Mouse (Mus musculus): Measurements from ENCODE around the gene Gm21732. TPM values are rescaled to one million over a fixed set of nuclear protein-coding genes. Genes with fewer than 3 reads are reported as not detected.
"Not testable (repeated sequence)": the region's sequence is repeated elsewhere in the genome, so short reads cannot be mapped to it uniquely, and the experiment has no call there.

Gene Gm21732
- not detected in 2 replicates for polyA plus RNA-seq (2012; rRNA removed)

DNA sequence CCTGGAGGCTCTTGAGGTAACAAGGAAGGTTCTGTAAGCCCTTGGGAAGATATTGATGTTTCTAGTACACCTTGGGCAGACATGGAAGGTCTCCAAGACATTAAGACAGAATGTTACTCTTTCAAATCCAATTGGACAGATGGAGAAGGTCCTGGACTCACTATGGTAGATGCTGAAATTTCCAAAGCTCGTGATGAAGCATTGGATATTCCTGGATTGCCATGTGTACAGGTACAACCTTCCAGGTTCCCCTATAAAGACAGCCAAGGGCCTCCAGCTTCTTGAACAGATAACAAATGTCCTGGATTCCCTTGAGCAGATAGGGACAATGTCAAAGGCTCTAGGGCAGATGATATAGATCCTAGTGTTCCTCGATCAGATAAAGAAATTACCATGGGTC, at the start of gene Gm21732:
Gene Gm21732, minus strand, starts transcription at position 101 of the 400 bp plus-strand sequence.
- not testable (repeated sequence) for DNase-seq (ENCODE audit: low read depth)

Other genes with a start within 250 kb of the Gm21732 start
- not detected in 2 replicates for gene Gm20897, start 73.5 kb downstream of the Gm21732 start, polyA plus RNA-seq (2012; rRNA removed)

Measured in gonadal fat pad, adult 2 months (tissue).